Mouse (Mus musculus) neural tube, postnatal 0 days (tissue): ENCODE data around the gene Gtf3c4. TPM values are rescaled to one million over a fixed set of nuclear protein-coding genes. Genes with fewer than 3 reads are reported as not detected.

Source experiments
- polyA plus RNA-seq: library from polyadenylated mRNA; unstranded; fragments of >200 nt; fragmentation: Nextera tagmentation; extraction: Ambion mirVana; gene quantifications from 2 replicates; pipeline ENCODE4 v1.2.1, GENCODE M21; 2015

Gene Gtf3c4
- 13.0 and 14.2 TPM in 2 replicates for polyA plus RNA-seq

GRCm38 (mm10) chr2:28840222-28840951 is at the start of gene Gtf3c4, which contains the start of gene Ddx31:
Gene Gtf3c4, minus strand, starts transcription at chr2:28840360.
Gene Ddx31, plus strand, starts transcription at chr2:28840406.

Other genes starting within 250 kb of the Gtf3c4 start
- not detected in 2 replicates for gene Gfi1b, start 218.4 kb downstream of the Gtf3c4 start, polyA plus RNA-seq
- 18.0 and 21.7 TPM in 2 replicates for gene Tsc1, start 199.1 kb downstream of the Gtf3c4 start, polyA plus RNA-seq
- gene Spaca9, start 140.6 kb downstream of the Gtf3c4 start, polyA plus RNA-seq = 0.70 and 1.8 TPM in 2 replicates
- 2.2 and 3.1 TPM in 2 replicates for gene Ak8, start 140.2 kb downstream of the Gtf3c4 start, polyA plus RNA-seq
- 7.4 and 8.0 TPM in 2 replicates for gene Ddx31, start within 50 bp of the Gtf3c4 start, polyA plus RNA-seq
- gene Barhl1, start 76.3 kb upstream of the Gtf3c4 start, polyA plus RNA-seq = 3.5 and 3.6 TPM in 2 replicates
- gene Cfap77, start 214.7 kb upstream of the Gtf3c4 start, polyA plus RNA-seq = 0.70 and 0.84 TPM in 2 replicates
- 4.0 and 4.5 TPM in 2 replicates for gene Ttf1, start 219.9 kb upstream of the Gtf3c4 start, polyA plus RNA-seq